Mouse (Mus musculus) thymus, postnatal 10 days (tissue): Measurements from ENCODE around the gene Adgrf3.

Experiments used
- DNase-seq, 2 experiments: peaks; one replicate each; pipeline ENCODE4 v3.0.0; 2021; ENCODE audit warnings: low spot score in 2 of 2

The Adgrf3 gene

DNA sequence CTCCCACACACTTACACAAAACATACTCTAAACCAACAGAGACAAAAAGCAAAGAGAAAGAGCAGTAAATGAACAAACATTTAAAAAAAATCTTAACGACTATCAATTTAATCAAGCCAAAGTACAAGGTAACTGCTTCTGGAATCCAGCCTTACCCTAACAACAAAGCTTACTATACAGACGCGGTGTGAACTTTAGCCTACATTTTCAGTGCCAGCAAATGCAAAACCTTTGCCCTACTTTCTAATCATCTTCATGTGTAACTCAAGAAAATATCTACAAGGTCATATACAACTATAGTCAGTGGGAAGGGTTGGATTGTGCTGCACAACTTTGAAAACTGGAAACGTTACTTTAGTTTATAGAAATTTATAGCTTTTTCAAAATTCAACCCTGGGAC lies 53.5 kb downstream of the Adgrf3 start:
- DNase-seq, result no peak

DNA sequence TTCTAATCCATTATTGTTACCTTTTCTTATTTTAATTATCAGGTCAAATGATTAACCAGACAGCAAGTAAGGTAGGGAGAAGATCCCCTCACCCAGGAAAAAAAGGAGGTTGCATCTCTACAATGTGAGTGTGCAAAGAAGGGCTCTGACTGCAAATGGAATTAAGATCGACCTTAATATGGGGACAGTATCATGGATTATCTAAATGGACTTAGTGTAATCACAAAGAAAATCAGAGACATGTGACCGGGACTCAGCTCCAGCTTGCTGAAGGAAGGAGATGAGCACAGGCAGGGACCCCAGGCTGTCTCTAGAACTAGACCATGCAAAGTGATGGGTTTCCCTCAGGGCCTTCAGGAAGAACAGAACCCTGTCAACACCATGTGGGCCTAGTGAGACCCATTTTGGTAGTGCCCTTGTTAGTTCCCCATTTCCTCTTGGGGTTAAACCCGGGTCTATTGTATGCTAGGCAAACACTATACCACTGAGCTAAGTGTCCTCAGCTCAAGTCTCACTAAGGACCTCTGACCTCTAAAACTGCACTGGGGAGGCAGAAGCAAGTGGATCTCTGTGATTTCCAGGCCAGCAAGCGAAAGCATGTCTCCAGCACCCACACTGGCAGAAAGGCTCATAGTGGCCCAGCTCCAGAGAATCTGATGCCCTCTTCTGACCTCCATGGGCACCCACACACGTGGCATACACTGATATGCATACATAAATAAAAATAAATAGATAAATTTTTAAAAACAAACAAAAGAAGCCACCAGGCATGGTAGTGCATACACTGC lies 57.2 kb downstream of the Adgrf3 start:
- no peak for DNase-seq

DNA sequence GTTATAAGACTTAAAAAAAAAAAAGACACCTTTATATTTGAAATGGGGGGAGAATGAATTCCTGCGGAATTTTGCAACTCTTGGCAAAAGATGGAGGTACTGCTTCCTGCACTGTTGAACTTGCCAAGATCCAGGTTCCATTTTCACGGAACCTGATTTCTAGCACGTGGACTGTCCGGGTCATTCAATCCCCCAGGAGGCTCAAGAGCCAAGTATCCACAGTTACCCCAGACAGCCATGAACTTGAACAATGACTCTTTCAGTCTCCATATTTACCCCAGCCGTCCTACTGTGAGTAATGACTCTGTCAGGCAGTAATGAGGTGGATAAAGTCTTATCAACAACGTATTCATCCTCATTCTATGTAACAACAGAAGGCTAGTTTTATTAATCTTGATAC lies 59.0 kb downstream of the Adgrf3 start:
- no peak for DNase-seq
